Mouse (Mus musculus) olfactory bulb, adult 2 months (tissue): ENCODE results near the gene Trpc7.

Source experiments
- CTCF ChIP-seq: fragments of 200-500 bp; IDR thresholded peaks from 2 replicates; pipeline ENCODE4 v1.5.1; 2012; ENCODE audit warnings: low read depth, mild to moderate bottlenecking, low read length, moderate library complexity; ENCODE audit not compliant: insufficient read depth
- POLR2A ChIP-seq: fragments of 200-500 bp; IDR thresholded peaks from 2 replicates; pipeline ENCODE4 v1.6.1; 2012; ENCODE audit warnings: mild to moderate bottlenecking, low read depth, low read length, moderate library complexity; ENCODE audit not compliant: insufficient read depth

- TF ChIP-seq CTCF (no peak), POLR2A (no peak)
Measured at GRCm38 (mm10) chr13:56894543-56894942, 1.2 kb downstream of the Trpc7 start.
